Mouse (Mus musculus) WW6 (cell line): ENCODE measurements at regions not wholly inside any gene's neighbourhood (a gene's known extent, or its start where the extent isn't known, plus 50 kb on each side); places are given as distances from the start of the nearest gene placed in this dataset.
A peak's percentile ranks its signal among the peaks of the same experiment; 100 is the strongest.

Source experiments
- DNase-seq: peaks from one replicate; pipeline ENCODE4 v3.0.0-alpha.2; 2013; ENCODE audit warnings: low read depth, low spot score

- peak; percentile 24 for DNase-seq
Observed at GRCm38 (mm10) chrX:68313486-68313885, 364.9 kb upstream of the Fmr1 start.
